Mouse (Mus musculus) hindbrain, embryonic 10.5 days (tissue): Measurements from ENCODE around the gene Tekt5. TPM values are rescaled to one million over a fixed set of nuclear protein-coding genes. Genes with fewer than 3 reads are reported as not detected.

ENCODE experiments used
- DNase-seq: peaks from one replicate; pipeline ENCODE4 v3.0.0-alpha.2; 2017; ENCODE audit warnings: low spot score
- H3K27ac ChIP-seq: fragments of 300-500 bp; sonication (generic); 2 replicates; pipeline ENCODE4 v1.5.1; 2016; ENCODE audit warnings: mild to moderate bottlenecking, moderate library complexity
- H3K27me3 ChIP-seq: fragments of 300-500 bp; sonication (generic); 2 replicates; pipeline ENCODE4 v1.6.1; 2016; ENCODE audit warnings: mild to moderate bottlenecking; ENCODE audit not compliant: poor library complexity, insufficient read depth, severe bottlenecking
- H3K36me3 ChIP-seq: fragments of 300-500 bp; sonication (generic); 2 replicates; pipeline ENCODE4 v1.6.1; 2016; ENCODE audit warnings: mild to moderate bottlenecking, moderate library complexity
- H3K4me1 ChIP-seq: fragments of 300-500 bp; sonication (generic); replicated peaks from 2 replicates; pipeline ENCODE4 v1.6.1; 2016; ENCODE audit warnings: mild to moderate bottlenecking
- H3K4me3 ChIP-seq: fragments of 300-500 bp; sonication (generic); 2 replicates; pipeline ENCODE4 v1.5.1; 2016; ENCODE audit warnings: mild to moderate bottlenecking, moderate library complexity
- H3K9me3 ChIP-seq: fragments of 300-500 bp; sonication (generic); 2 replicates; pipeline ENCODE4 v1.6.1; 2016; ENCODE audit warnings: mild to moderate bottlenecking, moderate library complexity
- WGBS: fragments of 180-500 bp; shearing (Covaris S2); methylation state at CpG from one replicate; pipeline ENCODE4 v1.1.7; 2016; 5-methylcytosine and 5-hydroxymethylcytosine counted together
- polyA plus RNA-seq: library from polyadenylated mRNA; unstranded; fragments of >200 nt; fragmentation: Nextera tagmentation; extraction: Ambion mirVana; gene quantifications from 2 replicates; pipeline ENCODE4 v1.2.1, GENCODE M21; 2016

Tekt5 gene
- polyA plus RNA-seq, 1 experiment from 2014 or later: 0.16 TPM

GRCm38 (mm10) chr16:10369996-10370395, 25.3 kb downstream of the Tekt5 start:
- no peak overlapping the region for H3K4me3 ChIP-seq
- no peak for DNase-seq
- H3K9me3 ChIP-seq: no peaks in the 10 kb centered on the region
- peak overlapping the region; percentile 63; the same call in 1 of the 2 replicates for H3K27ac ChIP-seq
- H3K27me3 ChIP-seq: no peaks in the 10 kb centered on the region
- H3K4me1 ChIP-seq: peaks cover 29% of the 10 kb centered on the region
- no peaks in the 10 kb centered on the region for H3K36me3 ChIP-seq
- WGBS: 84% methylated on average over 1 of the region's 1 CpGs

GRCm38 (mm10) chr16:10369468-10369934, 25.8 kb downstream of the Tekt5 start:
- 69% methylated on average over 3 of the region's 3 CpGs for WGBS
- H3K9me3 ChIP-seq: no peaks in the 10 kb centered on the region
- H3K27ac ChIP-seq: peak overlapping the region; percentile 63
- no peaks in the 10 kb centered on the region for H3K27me3 ChIP-seq
- H3K4me3 ChIP-seq: no peak overlapping the region
- no peaks in the 10 kb centered on the region for H3K36me3 ChIP-seq
- H3K4me1 ChIP-seq: peaks cover 26% of the 10 kb centered on the region
- DNase-seq: peak; percentile 12

DNA sequence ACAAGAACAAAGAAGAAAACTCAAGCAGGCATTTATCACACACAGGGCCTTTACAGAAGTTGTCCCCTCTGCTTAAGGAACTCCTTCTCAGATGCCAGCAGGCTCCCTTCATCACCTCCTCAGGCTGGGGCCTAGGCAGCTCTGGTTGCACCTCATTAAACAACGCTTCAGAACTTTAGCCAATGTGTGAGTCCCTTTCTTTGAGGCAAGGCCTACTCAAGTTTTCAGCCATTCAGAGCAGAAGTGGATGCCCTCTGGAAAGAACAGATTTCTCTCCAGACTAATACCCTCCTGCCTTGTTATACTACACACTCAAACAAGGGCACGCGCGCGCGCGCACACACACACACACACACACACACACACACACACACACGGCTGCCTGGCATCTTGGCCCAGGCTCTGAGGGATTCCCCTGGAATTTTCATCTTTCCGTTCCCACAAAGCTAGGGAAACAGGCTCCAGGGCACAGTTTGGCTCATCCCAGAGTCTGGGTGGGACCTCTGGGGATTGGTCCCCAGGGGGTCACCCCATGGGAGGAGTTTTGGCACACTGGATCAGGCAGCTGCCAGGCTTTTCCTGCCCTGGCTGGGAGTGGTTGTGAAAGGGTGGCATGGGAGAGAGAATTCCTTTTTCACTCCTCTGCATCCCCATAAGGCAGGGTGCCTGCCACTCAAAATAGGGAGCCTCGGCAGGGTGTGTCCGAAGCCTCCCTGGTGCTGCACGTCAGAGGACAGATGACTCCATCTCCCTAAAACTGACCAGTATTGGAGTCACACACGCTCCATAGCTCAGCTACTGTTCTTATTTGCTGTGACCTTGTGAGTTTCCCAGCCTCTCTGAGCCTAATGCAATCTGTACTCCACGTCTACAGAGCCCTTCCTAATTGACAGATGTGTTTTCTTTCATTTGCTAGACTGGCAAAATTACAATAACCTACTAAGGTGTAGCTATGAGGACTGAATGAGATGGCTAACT, 28.8 kb downstream of the Tekt5 start:
- Histone ChIP-seq H3K9me3 (no peaks in the 10 kb centered on the region), H3K36me3 (no peaks in the 10 kb centered on the region), H3K4me1 (peaks cover 24% of the 10 kb centered on the region), H3K4me3 (no peak overlapping the region), H3K27me3 (no peaks in the 10 kb centered on the region), H3K27ac (peak overlapping the region; percentile 40; the same call in 1 of the 2 replicates)
- WGBS: 77% methylated on average over 14 of the region's 14 CpGs
- no peak for DNase-seq

GRCm38 (mm10) chr16:10365796-10366195, 29.5 kb downstream of the Tekt5 start:
- Histone ChIP-seq H3K9me3 (no peaks in the 10 kb centered on the region), H3K4me1 (peaks cover 21% of the 10 kb centered on the region), H3K4me3 (no peak overlapping the region), H3K27me3 (no peaks in the 10 kb centered on the region), H3K36me3 (no peaks in the 10 kb centered on the region), H3K27ac (peak overlapping the region; percentile 35; the same call in 1 of the 2 replicates)
- DNase-seq: no peak
- 82% methylated on average over 4 of the region's 4 CpGs for WGBS

DNA sequence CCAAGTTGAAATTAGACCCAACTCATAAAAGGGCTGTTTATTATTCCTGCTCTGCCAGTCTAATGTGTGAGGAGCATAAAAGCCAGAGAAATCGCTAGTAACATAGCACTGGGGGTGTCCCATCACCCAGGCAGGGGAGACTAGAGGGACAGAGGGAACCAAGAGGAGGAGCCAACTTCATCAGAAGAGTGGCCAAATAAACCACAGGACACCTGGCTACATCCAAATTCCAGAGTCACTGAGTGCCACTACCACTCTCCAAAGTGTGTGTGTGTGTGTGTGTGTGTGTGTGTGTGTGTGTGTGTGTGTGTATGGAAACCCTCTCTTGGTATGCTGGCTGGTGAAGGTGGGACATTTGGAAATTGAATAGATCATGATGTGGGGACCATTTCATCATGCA, 32.2 kb downstream of the Tekt5 start:
- no peak for DNase-seq
- WGBS: 83% methylated on average over 1 of the region's 1 CpGs

DNA sequence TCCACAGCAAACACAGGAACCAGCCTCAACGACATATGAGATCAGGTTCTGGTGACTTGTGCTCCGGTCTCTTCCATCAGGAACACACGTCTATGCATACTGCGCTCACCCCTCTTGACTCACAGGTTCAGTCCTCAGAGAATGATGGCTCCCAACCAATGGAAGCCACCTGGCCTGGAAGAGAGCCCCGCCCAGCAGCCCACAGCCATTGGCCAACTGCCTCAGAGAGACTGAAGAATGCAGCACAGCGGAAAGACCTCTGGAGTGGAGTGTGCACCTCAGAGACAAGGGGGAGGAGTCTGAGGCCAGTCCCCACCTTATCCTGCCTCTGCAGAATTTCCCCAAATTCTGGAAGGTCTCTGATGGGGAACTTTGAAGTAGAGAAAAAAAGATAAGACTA, 36.0 kb downstream of the Tekt5 start:
- 83% methylated on average over 6 of the region's 6 CpGs for WGBS
- H3K27ac ChIP-seq: no peak overlapping the region
- no peaks in the 10 kb centered on the region for H3K9me3 ChIP-seq
- H3K27me3 ChIP-seq: 0 out of 2 replicates have a peak, but pooled peaks cover 5% of the 10 kb centered on the region
- DNase-seq: no peak
- H3K4me1 ChIP-seq: peaks cover 11% of the 10 kb centered on the region
- no peak overlapping the region for H3K4me3 ChIP-seq
- H3K36me3 ChIP-seq: no peaks in the 10 kb centered on the region

More for the DNA sequence above, 32.2 kb downstream of the Tekt5 start:
- Histone ChIP-seq H3K27me3 (0 out of 2 replicates have a peak, but pooled peaks cover 5% of the 10 kb centered on the region), H3K4me1 (peaks cover 11% of the 10 kb centered on the region), H3K4me3 (no peak overlapping the region), H3K27ac (no peak overlapping the region), H3K36me3 (no peaks in the 10 kb centered on the region), H3K9me3 (no peaks in the 10 kb centered on the region)

GRCm38 (mm10) chr16:10358010-10358934, 37.0 kb downstream of the Tekt5 start:
- no peaks in the 10 kb centered on the region for H3K9me3 ChIP-seq
- H3K4me3 ChIP-seq: peak overlapping the region; percentile 40
- peak; percentile 84 for DNase-seq
- H3K27me3 ChIP-seq: 0 out of 2 replicates have a peak, but pooled peaks cover 5% of the 10 kb centered on the region
- peak overlapping the region; percentile 80 for H3K27ac ChIP-seq
- peaks cover 11% of the 10 kb centered on the region for H3K4me1 ChIP-seq
- H3K36me3 ChIP-seq: no peaks in the 10 kb centered on the region
- 18% methylated on average over 30 of the region's 30 CpGs for WGBS

DNA sequence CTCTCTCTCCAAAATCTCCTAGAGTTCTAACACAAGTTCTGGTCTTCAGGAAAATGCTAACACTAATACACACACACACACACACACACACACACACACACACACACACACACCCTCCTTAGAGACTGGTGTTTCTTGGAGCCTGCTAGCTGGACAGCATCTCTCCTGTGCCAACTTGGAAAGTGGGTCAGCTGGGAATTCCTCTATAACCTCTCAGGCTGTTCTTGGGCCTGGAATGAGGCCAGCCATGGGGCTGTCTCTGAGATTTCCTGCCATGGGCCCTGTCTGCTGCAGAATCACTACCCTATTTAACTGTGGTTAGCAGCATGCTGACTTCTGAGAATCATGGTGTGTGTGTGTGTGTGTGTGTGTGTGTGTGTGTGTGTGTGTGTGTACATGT, 40.3 kb downstream of the Tekt5 start:
- no peaks in the 10 kb centered on the region for H3K36me3 ChIP-seq
- no peaks in the 10 kb centered on the region for H3K9me3 ChIP-seq
- 0 out of 2 replicates have a peak, but pooled peaks cover 5% of the 10 kb centered on the region for H3K27me3 ChIP-seq
- H3K4me1 ChIP-seq: peaks cover 16% of the 10 kb centered on the region
- H3K27ac ChIP-seq: no peak overlapping the region
- H3K4me3 ChIP-seq: no peak overlapping the region
- DNase-seq: no peak

DNA sequence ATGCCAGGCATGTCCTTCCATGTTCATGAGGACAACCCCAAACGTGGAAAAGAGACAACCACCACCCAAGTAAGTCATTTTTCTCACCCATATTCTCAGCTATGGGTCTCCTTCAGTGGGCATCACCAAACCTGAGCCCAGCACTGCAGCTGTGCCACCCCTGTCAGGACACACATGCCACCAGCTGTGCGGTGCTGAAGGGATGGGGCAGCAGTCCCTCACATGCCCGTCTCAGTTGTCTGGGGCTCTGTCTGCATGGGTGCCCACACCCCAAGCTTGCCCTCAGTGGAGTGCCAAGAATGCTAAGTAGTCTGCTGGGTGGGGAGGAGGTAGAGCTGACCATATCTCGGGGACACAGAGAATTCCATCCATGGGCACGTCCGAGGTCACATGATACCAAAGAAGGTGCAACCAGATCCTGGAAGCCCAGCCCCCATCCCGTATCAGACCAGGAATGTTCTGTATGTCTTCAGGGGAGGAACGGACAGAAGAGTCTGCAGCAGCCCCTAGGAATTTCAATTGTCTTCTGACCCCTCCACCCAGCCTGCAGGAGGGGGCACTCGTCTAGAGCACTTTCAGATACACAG, 44.1 kb downstream of the Tekt5 start:
- Histone ChIP-seq H3K4me1 (peaks cover 5% of the 10 kb centered on the region), H3K9me3 (no peaks in the 10 kb centered on the region), H3K4me3 (no peak overlapping the region), H3K27me3 (no peaks in the 10 kb centered on the region), H3K27ac (no peak overlapping the region), H3K36me3 (no peaks in the 10 kb centered on the region)
- no peak for DNase-seq
- 65% methylated on average over 9 of the region's 9 CpGs for WGBS

DNA sequence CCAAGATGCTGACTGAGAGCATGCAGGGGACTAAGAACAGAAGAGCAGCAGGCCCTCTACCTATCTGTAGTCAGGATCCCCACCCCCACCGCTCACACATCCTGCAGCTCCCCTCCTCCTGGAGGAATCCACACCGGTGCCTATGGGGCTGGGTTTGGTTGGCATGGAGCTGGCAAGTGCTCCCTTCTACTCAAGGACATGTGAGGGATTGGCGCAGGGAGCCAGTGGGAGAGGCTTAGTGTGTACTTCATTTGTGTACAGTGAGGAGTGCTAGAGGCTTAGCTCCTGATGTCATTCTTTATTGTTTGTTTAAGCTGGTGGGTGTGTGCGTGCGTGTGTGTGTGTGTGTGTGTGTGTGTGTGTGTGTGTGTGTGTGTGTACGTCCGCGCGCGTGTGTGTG, 45.4 kb downstream of the Tekt5 start:
- 86% methylated on average over 10 of the region's 10 CpGs for WGBS
- no peak for DNase-seq
- peaks cover 11% of the 10 kb centered on the region for H3K4me1 ChIP-seq
- no peaks in the 10 kb centered on the region for H3K9me3 ChIP-seq
- no peaks in the 10 kb centered on the region for H3K36me3 ChIP-seq
- H3K27ac ChIP-seq: no peak overlapping the region
- H3K27me3 ChIP-seq: no peaks in the 10 kb centered on the region
- H3K4me3 ChIP-seq: no peak overlapping the region

DNA sequence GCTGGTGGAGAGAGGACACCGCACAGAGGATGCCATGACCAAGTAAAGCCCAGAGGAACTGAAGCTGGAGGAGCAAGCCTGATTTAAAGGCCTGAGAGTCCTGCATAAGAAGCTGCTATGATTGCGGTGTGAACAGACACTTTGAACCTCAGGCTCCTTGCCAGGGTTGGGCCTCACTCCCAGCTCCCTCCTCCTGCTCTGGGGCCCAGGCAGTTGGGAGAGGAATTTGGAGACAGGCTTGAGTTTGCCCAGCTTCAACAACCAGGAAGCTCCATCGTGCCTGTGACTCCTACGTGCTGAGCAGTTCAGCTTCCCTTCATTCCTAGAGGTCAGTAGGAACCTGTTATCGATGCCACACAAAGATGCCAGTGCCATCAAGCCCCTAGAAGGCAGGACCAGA, 45.9 kb downstream of the Tekt5 start:
- no peaks in the 10 kb centered on the region for H3K36me3 ChIP-seq
- H3K4me3 ChIP-seq: no peak overlapping the region
- DNase-seq: no peak
- no peaks in the 10 kb centered on the region for H3K27me3 ChIP-seq
- H3K4me1 ChIP-seq: peaks cover 15% of the 10 kb centered on the region
- 79% methylated on average over 5 of the region's 5 CpGs for WGBS
- no peak overlapping the region for H3K27ac ChIP-seq
- no peaks in the 10 kb centered on the region for H3K9me3 ChIP-seq

GRCm38 (mm10) chr16:10347551-10347950, 47.7 kb downstream of the Tekt5 start:
- no peak for DNase-seq
- H3K4me3 ChIP-seq: no peak overlapping the region
- no peaks in the 10 kb centered on the region for H3K36me3 ChIP-seq
- 83% methylated on average over 7 of the region's 7 CpGs for WGBS
- H3K27me3 ChIP-seq: no peaks in the 10 kb centered on the region
- H3K9me3 ChIP-seq: no peaks in the 10 kb centered on the region
- no peak overlapping the region for H3K27ac ChIP-seq
- peaks cover 18% of the 10 kb centered on the region for H3K4me1 ChIP-seq
